Mouse (Mus musculus) hindbrain, postnatal 0 days (tissue): Measurements from ENCODE around the gene Gm26965. TPM values are rescaled to one million over a fixed set of nuclear protein-coding genes. Genes with fewer than 3 reads are reported as not detected.

Experiments used
- ATAC-seq: fragments of 200-750 bp; cut with Nextera tagmentation; 2 replicates; pipeline ENCODE4 v1.8.0; 2017; ENCODE audit warnings: mild to moderate bottlenecking, moderate TSS enrichment, moderate library complexity
- DNase-seq: peaks from one replicate; pipeline ENCODE4 v3.0.0-alpha.2; 2015; ENCODE audit warnings: low spot score
- H3K27ac ChIP-seq: fragments of 300-500 bp; sonication (generic); 2 replicates; pipeline ENCODE4 v1.5.1; 2014; ENCODE audit warnings: mild to moderate bottlenecking
- H3K27me3 ChIP-seq: fragments of 300-500 bp; sonication (generic); 2 replicates; pipeline ENCODE4 v1.6.1; 2014; ENCODE audit warnings: low read length, mixed read lengths; ENCODE audit not compliant: insufficient read depth
- H3K36me3 ChIP-seq: fragments of 300-500 bp; sonication (generic); 2 replicates; pipeline ENCODE4 v1.6.1; 2014; ENCODE audit warnings: low read length, mixed read lengths; ENCODE audit not compliant: insufficient read depth
- H3K4me1 ChIP-seq: fragments of 300-500 bp; sonication (generic); 2 replicates; pipeline ENCODE4 v1.6.1; 2014; ENCODE audit warnings: antibody characterized with exemption, low read length, mixed read lengths; ENCODE audit not compliant: insufficient read depth
- H3K4me2 ChIP-seq: fragments of 300-500 bp; sonication (generic); 2 replicates; pipeline ENCODE4 v1.6.1; 2014; ENCODE audit warnings: low read depth, mild to moderate bottlenecking, low read length, moderate library complexity, mixed read lengths
- H3K4me3 ChIP-seq: fragments of 300-500 bp; sonication (generic); 2 replicates; pipeline ENCODE4 v1.5.1; 2014; ENCODE audit warnings: low read length
- H3K9ac ChIP-seq: fragments of 300-500 bp; sonication (generic); replicated peaks from 2 replicates; pipeline ENCODE4 v1.6.1; 2014; ENCODE audit warnings: mild to moderate bottlenecking, low read length, moderate library complexity, mixed read lengths
- H3K9me3 ChIP-seq: fragments of 300-500 bp; sonication (generic); 2 replicates; pipeline ENCODE4 v1.6.1; 2016; ENCODE audit warnings: low read length, mixed read lengths
- CTCF ChIP-seq: IDR thresholded peaks from 2 replicates; pipeline ENCODE4 v1.5.1; 2016; ENCODE audit warnings: antibody characterized with exemption, control low read depth, low read depth
- WGBS: fragments of 180-500 bp; shearing (Covaris S2); extraction: QIAGEN DNeasy Blood & Tissue Kit; methylation state at CpG from one replicate; pipeline ENCODE4 v1.1.7; 2014; 5-methylcytosine and 5-hydroxymethylcytosine counted together
- polyA plus RNA-seq: library from polyadenylated mRNA; unstranded; fragments of >200 nt; fragmentation: Nextera tagmentation; extraction: Ambion mirVana; gene quantifications from 2 replicates; pipeline ENCODE4 v1.2.1, GENCODE M21; 2015
- total RNA-seq: library from RNA; depleted of rRNA; stranded (reverse); fragments of >200 nt; gene quantifications from 2 replicates; pipeline ENCODE4 v1.2.3, GENCODE M21; 2014; rRNA removed

Gene Gm26965
- total RNA-seq = not detected in 2 replicates
- 0.45 TPM in 1 of 2 replicates, not detected in the other for polyA plus RNA-seq

- WGBS = under 1% methylated on average over 27 of the region's 27 CpGs
- ATAC-seq = peak; percentile 100
Observed at GRCm38 (mm10) chr13:67525753-67526410, at the start of gene Gm26965, which contains the start of gene Zfp87. Gm26965 (minus strand) TSS chr13:67526151. Zfp87 (minus strand) TSS chr13:67526177.

DNA sequence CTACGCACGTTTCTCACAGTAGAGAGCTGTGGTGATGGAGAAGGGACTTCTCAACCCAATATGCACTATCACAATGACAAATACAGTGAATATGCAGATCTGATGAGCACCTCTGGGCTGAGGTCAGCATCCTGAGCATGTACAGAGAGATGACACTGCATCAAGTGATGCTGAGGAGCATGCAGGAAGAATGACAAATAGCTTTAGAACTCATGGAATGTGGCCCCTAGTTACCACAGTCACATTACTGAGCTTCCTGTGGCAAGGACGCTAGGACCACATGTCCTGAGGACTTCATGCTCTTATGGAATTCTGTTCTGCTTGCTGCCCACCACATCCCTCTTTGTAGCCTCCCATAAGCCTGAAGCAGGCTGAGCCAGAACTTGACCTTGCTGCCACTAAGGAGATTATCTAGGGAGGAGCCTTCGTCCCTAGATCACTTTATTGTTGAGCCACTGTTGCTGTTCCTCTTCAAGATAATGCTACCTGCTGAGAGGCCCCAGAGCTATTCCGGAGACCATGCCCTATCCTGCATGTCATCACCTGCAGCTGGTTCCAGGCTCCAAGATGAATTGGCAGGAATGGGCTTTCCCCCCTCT lies 46.7 kb upstream of the Gm26965 start:
- ATAC-seq = no peak

More at GRCm38 (mm10) chr13:67525753-67526410, at the start of gene Gm26965, which contains the start of gene Zfp87:
- peak; percentile 9; the same call in 1 of the 2 replicates for TF ChIP-seq CTCF
- Histone ChIP-seq H3K9me3 (no peaks in the 10 kb centered on the region), H3K27ac (peak within 1 kb of the TSS; percentile 73), H3K4me3 (peak within 1 kb of the TSS; percentile 90), H3K4me1 (peaks cover 9% of the 10 kb centered on the region; the same call in 1 of the 2 replicates), H3K9ac (peak within 1 kb of the TSS; percentile 77), H3K27me3 (no peaks in the 10 kb centered on the region), H3K36me3 (no peaks in the 10 kb centered on the region; the same call in 1 of the 2 replicates), H3K4me2 (peak within 1 kb of the TSS; percentile 95)
- DNase-seq = peak; percentile 97

GRCm38 (mm10) chr13:67553730-67554129 lies 27.8 kb upstream of the Gm26965 start, which contains the start of gene Zfp748:
Zfp748 (minus strand) TSS chr13:67553830.
- 72% methylated on average over 4 of the region's 4 CpGs for WGBS
- H3K9ac ChIP-seq = peak within 1 kb of the TSS; percentile 79

More for the DNA sequence above, 46.7 kb upstream of the Gm26965 start:
- TF ChIP-seq CTCF = no peak
- Histone ChIP-seq H3K4me3 (no peak overlapping the region), H3K9me3 (no peaks in the 10 kb centered on the region), H3K36me3 (no peaks in the 10 kb centered on the region), H3K4me2 (no peak overlapping the region), H3K27me3 (no peaks in the 10 kb centered on the region), H3K27ac (no peak overlapping the region), H3K4me1 (no peaks in the 10 kb centered on the region), H3K9ac (no peak overlapping the region)
- 74% methylated on average over 5 of the region's 5 CpGs for WGBS
- DNase-seq = no peak

GRCm38 (mm10) chr13:67552505-67553346 lies 26.8 kb upstream of the Gm26965 start:
- H3K4me2 ChIP-seq = peak overlapping the region; percentile 82
- DNase-seq = peak; percentile 95
- no peaks in the 10 kb centered on the region for H3K9me3 ChIP-seq
- H3K4me1 ChIP-seq = peaks cover 7% of the 10 kb centered on the region
- peak overlapping the region; percentile 87 for H3K27ac ChIP-seq
- WGBS = under 1% methylated on average over 44 of the region's 44 CpGs
- H3K27me3 ChIP-seq = no peaks in the 10 kb centered on the region
- peak overlapping the region; percentile 79 for H3K9ac ChIP-seq
- H3K36me3 ChIP-seq = no peaks in the 10 kb centered on the region
- 0 out of 2 replicates have a peak, but pooled peaks have one; percentile 13 for TF ChIP-seq CTCF
- peak; percentile 99 for ATAC-seq
- peak overlapping the region; percentile 84 for H3K4me3 ChIP-seq

More at GRCm38 (mm10) chr13:67553730-67554129, 27.8 kb upstream of the Gm26965 start, which contains the start of gene Zfp748:
- no peaks in the 10 kb centered on the region for H3K9me3 ChIP-seq
- H3K36me3 ChIP-seq = no peaks in the 10 kb centered on the region
- ATAC-seq (no peak), DNase-seq (no peak)
- H3K4me2 ChIP-seq = peak within 1 kb of the TSS; percentile 82
- no peak for TF ChIP-seq CTCF
- H3K27me3 ChIP-seq = no peaks in the 10 kb centered on the region
- peak within 1 kb of the TSS; percentile 84 for H3K4me3 ChIP-seq
- H3K4me1 ChIP-seq = peaks cover 7% of the 10 kb centered on the region
- peak within 1 kb of the TSS; percentile 87 for H3K27ac ChIP-seq

- no peaks in the 10 kb centered on the region for H3K4me1 ChIP-seq
- no peak overlapping the region for H3K9ac ChIP-seq
- peaks cover 21% of the 10 kb centered on the region for H3K36me3 ChIP-seq
- no peak overlapping the region for H3K27ac ChIP-seq
- no peak for TF ChIP-seq CTCF
- no peaks in the 10 kb centered on the region for H3K9me3 ChIP-seq
- H3K27me3 ChIP-seq = no peaks in the 10 kb centered on the region
- no peak overlapping the region for H3K4me3 ChIP-seq
- WGBS = 82% methylated on average over 1 of the region's 1 CpGs
- ATAC-seq (no peak), DNase-seq (no peak)
- no peak overlapping the region for H3K4me2 ChIP-seq
Observed at GRCm38 (mm10) chr13:67545941-67546340, 20.0 kb upstream of the Gm26965 start.

- ATAC-seq (no peak), DNase-seq (no peak)
- H3K4me1 ChIP-seq = peaks cover 9% of the 10 kb centered on the region; the same call in 1 of the 2 replicates
- no peak overlapping the region for H3K4me3 ChIP-seq
- no peak overlapping the region for H3K9ac ChIP-seq
- no peak overlapping the region for H3K4me2 ChIP-seq
- no peaks in the 10 kb centered on the region for H3K36me3 ChIP-seq
- no peak for TF ChIP-seq CTCF
- no peak overlapping the region for H3K27ac ChIP-seq
- no peaks in the 10 kb centered on the region for H3K9me3 ChIP-seq
- H3K27me3 ChIP-seq = no peaks in the 10 kb centered on the region
- 70% methylated on average over 3 of the region's 3 CpGs for WGBS
Observed at GRCm38 (mm10) chr13:67527049-67527730, 1.2 kb upstream of the Gm26965 start.
